Comparison of ENCODE assay signal across 14 mouse cellular contexts in genomic region chr12:3619021-3619367, GRCm38 (mm10).
"Had no signal": no experiment of that assay in that cellular context is flagged by ENCODE, and none has a peak within 500 bp of the region (broad histone marks: within the 10 kb centered on the region; RNA-seq: fewer than 3 reads in every experiment).

No protein-coding gene starts in this region.

- H3K4me2 ChIP-seq: limb, embryonic 12.5 days; lung, embryonic 15.5 days had no signal

- DNase-seq: kidney, adult 8-10 months; kidney, postnatal 25 days; layer of hippocampus, adult 9-11 months; layer of hippocampus, postnatal 36 days; lung, postnatal 14 days; midbrain, embryonic 14.5 days; right cerebral cortex, postnatal 4 days; spleen, adult 18-20 months; thymus, adult 18-20 months; thymus, postnatal 14 days had no signal

- H3K4me3 ChIP-seq: limb, embryonic 12.5 days; lung, embryonic 15.5 days; myocyte had no signal

- H3K27me3 ChIP-seq: limb, embryonic 12.5 days; lung, embryonic 15.5 days had no signal

- H3K27ac ChIP-seq: limb, embryonic 12.5 days; lung, embryonic 15.5 days; macrophage had no signal

- H3K36me3 ChIP-seq: lung, embryonic 15.5 days had no signal

- H3K4me1 ChIP-seq: limb, embryonic 12.5 days; lung, embryonic 15.5 days had no signal

- H3K9ac ChIP-seq: limb, embryonic 12.5 days; lung, embryonic 15.5 days had no signal

- H3K9me3 ChIP-seq: limb, embryonic 12.5 days; lung, embryonic 15.5 days had no signal
